Mouse (Mus musculus): ENCODE data around the gene Sv2b. TPM values are rescaled to one million over a fixed set of nuclear protein-coding genes. Genes with fewer than 3 reads are reported as not detected.

Gene Sv2b
- polyA plus RNA-seq (2014; fragmentation: Nextera tagmentation; extraction: Ambion mirVana) = 0.79 and 1.00 TPM in 2 replicates

DNA sequence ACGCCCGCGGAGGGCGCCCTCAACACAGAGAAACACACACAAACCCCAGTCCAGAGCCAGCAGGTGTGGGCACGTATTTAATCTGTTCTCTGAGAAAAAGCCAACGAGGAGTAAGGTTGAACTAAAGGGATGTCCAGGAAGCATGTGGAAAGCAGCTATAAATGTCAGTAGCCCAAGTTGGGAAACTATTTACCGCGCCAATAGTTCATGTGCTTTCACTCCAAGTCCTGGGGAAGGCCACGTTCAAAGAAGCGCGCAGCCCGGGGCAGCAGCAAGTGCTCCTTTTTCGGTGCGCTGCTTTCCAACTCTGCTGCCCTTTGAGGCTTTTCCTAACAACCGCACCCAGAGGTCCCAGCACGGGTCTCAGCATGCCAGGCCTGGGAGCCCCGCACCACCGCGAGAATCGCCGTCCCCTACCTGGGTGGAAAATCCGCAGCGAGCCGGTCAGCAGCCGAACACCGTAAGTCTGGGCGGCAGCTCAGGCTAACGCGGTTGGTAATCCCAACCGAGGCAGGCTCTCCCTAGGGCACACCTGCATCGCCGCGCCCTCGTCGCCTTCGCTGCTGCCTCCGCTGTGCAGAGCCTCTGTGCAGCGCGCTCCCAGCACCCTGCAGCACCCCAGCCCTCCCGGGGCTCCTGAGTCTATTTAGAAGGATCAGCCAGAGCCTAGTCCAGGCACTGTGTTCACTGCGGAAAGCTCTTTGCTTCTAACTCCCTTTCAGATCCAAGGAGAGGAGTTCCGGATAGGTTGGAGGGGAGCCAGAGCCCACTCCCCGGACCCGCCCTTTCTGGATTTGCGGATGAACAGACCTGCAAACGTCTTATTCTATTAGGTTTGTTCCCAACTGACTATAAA, at the start of gene Sv2b:
Gene Sv2b (minus strand): TSS at position 806 of the 856 bp plus-strand sequence.
- no peak for ATAC-seq (replicated peaks; ENCODE audit: insufficient number of reproducible peaks, low FRiP score, low TSS enrichment)

DNA sequence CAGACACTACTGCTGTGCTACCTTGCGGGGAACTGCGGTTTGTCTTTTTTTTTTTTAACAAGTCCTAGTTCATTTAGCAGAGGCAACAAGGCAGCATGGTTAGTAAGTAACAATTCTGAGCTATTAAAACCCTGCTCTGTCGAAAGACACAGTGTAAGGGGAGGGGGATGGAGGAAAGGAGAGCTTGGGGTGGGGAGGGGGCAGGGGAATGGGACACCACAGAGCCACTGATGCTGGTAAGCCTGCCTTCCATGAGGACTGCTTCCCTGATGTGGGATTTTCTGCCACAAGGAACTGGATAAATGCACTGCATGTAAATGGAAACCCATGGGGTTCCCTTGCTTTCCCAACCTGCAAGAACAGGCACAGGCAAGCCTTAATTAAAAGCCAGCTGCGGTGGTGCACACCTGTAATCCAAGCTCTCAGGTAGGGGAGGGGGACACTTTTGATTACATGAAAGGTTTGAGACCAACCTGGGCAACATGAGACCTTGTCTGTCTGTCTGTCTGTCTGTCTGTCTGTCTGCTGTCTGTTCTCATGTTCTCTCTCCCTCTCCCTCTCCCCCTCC, 49.3 kb upstream of the Sv2b start:
- no peaks in the 10 kb centered on the region for H3K4me1 ChIP-seq (ENCODE audit: control insufficient read depth, insufficient read depth, low read length)
- H3K4me3 ChIP-seq (ENCODE audit: low read depth, low read length) = no peak overlapping the region
- no peak overlapping the region for H3K4me2 ChIP-seq
- no peak overlapping the region for H3K9ac ChIP-seq (ENCODE audit: low read depth, low read length)
- no peak for ATAC-seq (replicated peaks; ENCODE audit: insufficient number of reproducible peaks, low FRiP score, low TSS enrichment)
- no peaks in the 10 kb centered on the region for H3K9me3 ChIP-seq (replicated peaks; ENCODE audit: control insufficient read depth, low read length)
- no peaks in the 10 kb centered on the region for H3K36me3 ChIP-seq (ENCODE audit: control insufficient read depth, insufficient read depth, low read length)
- H3K27ac ChIP-seq (ENCODE audit: low read depth, low read length) = no peak overlapping the region
- 52% methylated on average over 4 of the region's 4 CpGs for WGBS (ENCODE audit: insufficient replicate concordance)
- H3K27me3 ChIP-seq (ENCODE audit: control insufficient read depth, insufficient read depth, low read length) = no peaks in the 10 kb centered on the region

More for the DNA sequence above, at the start of gene Sv2b:
- Histone ChIP-seq H3K4me1 (ENCODE audit: control insufficient read depth, insufficient read depth, low read length) (0 out of 2 replicates have a peak, but pooled peaks cover 2% of the 10 kb centered on the region), H3K27me3 (ENCODE audit: control insufficient read depth, insufficient read depth, low read length) (peaks cover 35% of the 10 kb centered on the region), H3K9ac (ENCODE audit: low read depth, low read length) (peak within 1 kb of the TSS; percentile 54), H3K9me3 (replicated peaks; ENCODE audit: control insufficient read depth, low read length) (no peaks in the 10 kb centered on the region), H3K27ac (ENCODE audit: low read depth, low read length) (no peak within 1 kb of the TSS), H3K4me2 (peak within 1 kb of the TSS; percentile 98), H3K4me3 (ENCODE audit: low read depth, low read length) (peak within 1 kb of the TSS; percentile 54), H3K36me3 (ENCODE audit: control insufficient read depth, insufficient read depth, low read length) (no peaks in the 10 kb centered on the region)
- WGBS (ENCODE audit: insufficient replicate concordance) = 3% methylated on average over 46 of the region's 46 CpGs

DNA sequence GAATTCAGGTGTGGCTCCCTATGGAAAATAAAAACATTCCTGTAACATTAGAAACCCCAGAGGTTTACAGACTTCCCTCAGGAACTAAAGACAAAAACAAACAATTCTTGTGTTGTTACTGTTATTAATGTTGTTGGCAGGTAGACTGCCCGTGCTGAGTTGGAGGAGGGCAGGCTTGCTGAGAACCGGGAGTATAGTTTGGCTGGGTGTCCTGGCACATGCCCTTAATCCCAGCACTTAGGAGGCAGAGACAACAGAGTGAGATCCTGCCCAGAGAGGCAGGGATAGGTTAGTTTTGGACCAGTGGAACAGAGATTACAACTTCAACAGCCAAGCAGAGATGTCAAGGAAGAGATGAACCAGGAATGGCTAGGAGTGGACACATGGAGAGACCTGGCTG, 46.5 kb upstream of the Sv2b start:
- WGBS (ENCODE audit: insufficient replicate concordance) = 78% methylated on average over 2 of the region's 2 CpGs
- Histone ChIP-seq H3K27ac (ENCODE audit: low read depth, low read length) (no peak overlapping the region), H3K27me3 (ENCODE audit: control insufficient read depth, insufficient read depth, low read length) (no peaks in the 10 kb centered on the region), H3K4me3 (ENCODE audit: low read depth, low read length) (no peak overlapping the region), H3K4me1 (ENCODE audit: control insufficient read depth, insufficient read depth, low read length) (no peaks in the 10 kb centered on the region), H3K9me3 (replicated peaks; ENCODE audit: control insufficient read depth, low read length) (no peaks in the 10 kb centered on the region), H3K9ac (ENCODE audit: low read depth, low read length) (no peak overlapping the region), H3K4me2 (no peak overlapping the region), H3K36me3 (ENCODE audit: control insufficient read depth, insufficient read depth, low read length) (no peaks in the 10 kb centered on the region)
- no peak for ATAC-seq (replicated peaks; ENCODE audit: insufficient number of reproducible peaks, low FRiP score, low TSS enrichment)

DNA sequence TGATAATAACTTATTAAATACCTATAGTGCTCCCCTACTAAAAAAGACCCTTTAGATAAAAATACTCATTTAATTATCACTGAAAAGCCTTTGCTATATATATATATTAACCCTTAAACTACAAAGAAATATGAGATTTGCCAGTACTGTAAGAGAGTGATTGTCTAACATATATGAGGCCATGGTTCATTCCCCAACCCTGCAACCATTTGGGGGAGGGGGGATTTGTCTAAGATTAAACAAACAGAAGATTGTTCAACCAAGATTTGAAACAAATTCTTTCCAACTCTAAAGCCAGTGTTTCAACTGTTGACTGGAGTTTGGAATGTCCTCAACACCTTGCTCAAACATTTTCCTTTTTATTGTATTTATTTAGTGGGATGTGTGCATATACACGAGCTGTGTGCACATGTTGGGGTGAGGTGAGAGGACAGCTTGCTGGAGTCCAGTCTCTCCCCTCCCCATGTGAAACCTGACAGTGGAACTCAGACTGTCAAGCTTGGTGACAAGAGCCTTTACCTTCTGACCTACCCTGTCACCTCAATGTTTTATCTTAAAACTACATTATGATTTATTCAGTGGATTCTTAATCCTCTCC, 43.8 kb upstream of the Sv2b start:
- Histone ChIP-seq H3K27ac (ENCODE audit: low read depth, low read length) (no peak overlapping the region), H3K9me3 (replicated peaks; ENCODE audit: control insufficient read depth, low read length) (no peaks in the 10 kb centered on the region), H3K4me2 (no peak overlapping the region), H3K27me3 (ENCODE audit: control insufficient read depth, insufficient read depth, low read length) (no peaks in the 10 kb centered on the region), H3K4me1 (ENCODE audit: control insufficient read depth, insufficient read depth, low read length) (no peaks in the 10 kb centered on the region), H3K9ac (ENCODE audit: low read depth, low read length) (no peak overlapping the region), H3K4me3 (ENCODE audit: low read depth, low read length) (no peak overlapping the region), H3K36me3 (ENCODE audit: control insufficient read depth, insufficient read depth, low read length) (no peaks in the 10 kb centered on the region)
- WGBS (ENCODE audit: insufficient replicate concordance) = 37% methylated on average over 1 of the region's 1 CpGs
- ATAC-seq (replicated peaks; ENCODE audit: insufficient number of reproducible peaks, low FRiP score, low TSS enrichment) = no peak

DNA sequence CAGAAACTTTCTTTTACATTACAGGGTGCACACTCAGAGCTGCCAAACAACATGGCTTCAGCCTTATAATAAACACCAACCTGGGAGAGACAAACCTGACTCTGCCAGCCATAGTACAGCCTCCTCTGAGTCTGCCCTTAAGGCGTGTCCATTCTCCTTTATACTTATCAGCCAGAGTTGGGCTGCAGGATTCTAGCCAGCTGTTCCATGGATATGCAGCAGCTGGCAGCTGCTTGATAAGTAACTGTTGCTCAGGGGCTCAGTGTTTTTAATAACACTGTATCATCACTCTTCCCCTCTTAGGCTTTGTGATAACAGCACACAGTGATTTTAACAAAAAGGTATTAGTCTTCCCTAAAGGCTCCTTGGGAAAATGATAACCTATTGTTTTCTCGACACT, 41.1 kb upstream of the Sv2b start:
- Histone ChIP-seq H3K4me1 (ENCODE audit: control insufficient read depth, insufficient read depth, low read length) (no peaks in the 10 kb centered on the region), H3K9ac (ENCODE audit: low read depth, low read length) (no peak overlapping the region), H3K27me3 (ENCODE audit: control insufficient read depth, insufficient read depth, low read length) (no peaks in the 10 kb centered on the region), H3K36me3 (ENCODE audit: control insufficient read depth, insufficient read depth, low read length) (no peaks in the 10 kb centered on the region), H3K27ac (ENCODE audit: low read depth, low read length) (no peak overlapping the region), H3K4me3 (ENCODE audit: low read depth, low read length) (no peak overlapping the region), H3K4me2 (no peak overlapping the region), H3K9me3 (replicated peaks; ENCODE audit: control insufficient read depth, low read length) (no peaks in the 10 kb centered on the region)
- no peak for ATAC-seq (replicated peaks; ENCODE audit: insufficient number of reproducible peaks, low FRiP score, low TSS enrichment)
- 49% methylated on average over 2 of the region's 2 CpGs for WGBS (ENCODE audit: insufficient replicate concordance)

DNA sequence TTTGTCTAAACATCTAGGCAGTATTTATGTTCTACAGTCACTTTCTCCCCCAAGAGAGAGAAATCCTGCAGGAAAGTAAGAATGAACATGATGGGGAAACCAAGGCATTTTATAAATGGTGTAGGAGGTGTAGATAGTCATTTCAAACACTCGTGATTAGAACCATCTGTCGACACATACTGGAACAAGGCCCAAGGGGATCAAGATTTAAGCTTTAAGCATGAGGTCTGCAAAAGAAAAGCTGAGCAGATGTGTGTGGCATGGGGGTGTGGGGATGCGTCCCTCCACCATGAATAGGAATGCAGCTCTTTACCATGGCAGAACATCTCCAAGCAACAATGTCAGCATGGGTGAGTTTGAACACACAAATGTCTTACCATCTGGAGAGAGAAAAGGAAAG, 23.2 kb upstream of the Sv2b start:
- Histone ChIP-seq H3K27ac (ENCODE audit: low read depth, low read length) (no peak overlapping the region), H3K36me3 (ENCODE audit: control insufficient read depth, insufficient read depth, low read length) (no peaks in the 10 kb centered on the region), H3K4me1 (ENCODE audit: control insufficient read depth, insufficient read depth, low read length) (no peaks in the 10 kb centered on the region), H3K4me3 (ENCODE audit: low read depth, low read length) (no peak overlapping the region), H3K9me3 (replicated peaks; ENCODE audit: control insufficient read depth, low read length) (no peaks in the 10 kb centered on the region), H3K4me2 (no peak overlapping the region), H3K9ac (ENCODE audit: low read depth, low read length) (no peak overlapping the region), H3K27me3 (ENCODE audit: control insufficient read depth, insufficient read depth, low read length) (no peaks in the 10 kb centered on the region)
- 51% methylated on average over 3 of the region's 3 CpGs for WGBS (ENCODE audit: insufficient replicate concordance)
- no peak for ATAC-seq (replicated peaks; ENCODE audit: insufficient number of reproducible peaks, low FRiP score, low TSS enrichment)

DNA sequence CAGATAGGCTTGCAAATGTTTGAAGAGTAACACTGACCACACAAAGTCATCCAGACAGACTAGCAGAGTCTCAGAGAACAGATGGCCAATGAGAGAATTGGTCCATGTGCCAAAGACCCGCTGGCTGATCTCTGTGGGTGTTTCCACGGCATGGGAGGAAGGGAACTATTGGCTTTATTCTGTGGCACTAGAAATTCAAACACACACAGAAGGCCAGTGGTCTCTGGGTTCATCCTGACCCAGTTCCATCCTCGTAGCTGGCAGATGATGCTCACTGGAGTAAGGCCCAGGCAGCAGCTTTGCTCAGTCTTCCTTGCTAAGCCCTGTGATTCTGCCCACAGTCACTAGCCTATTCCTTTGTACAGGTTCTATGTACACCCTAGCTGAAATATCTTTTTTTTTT, 20.7 kb upstream of the Sv2b start:
- ATAC-seq (replicated peaks; ENCODE audit: insufficient number of reproducible peaks, low FRiP score, low TSS enrichment) = no peak
- no peaks in the 10 kb centered on the region for H3K4me1 ChIP-seq (ENCODE audit: control insufficient read depth, insufficient read depth, low read length)
- H3K4me3 ChIP-seq (ENCODE audit: low read depth, low read length) = no peak overlapping the region
- H3K27ac ChIP-seq (ENCODE audit: low read depth, low read length) = no peak overlapping the region
- 72% methylated on average over 3 of the region's 3 CpGs for WGBS (ENCODE audit: insufficient replicate concordance)
- H3K9ac ChIP-seq (ENCODE audit: low read depth, low read length) = no peak overlapping the region
- H3K27me3 ChIP-seq (ENCODE audit: control insufficient read depth, insufficient read depth, low read length) = no peaks in the 10 kb centered on the region
- H3K36me3 ChIP-seq (ENCODE audit: control insufficient read depth, insufficient read depth, low read length) = no peaks in the 10 kb centered on the region
- no peak overlapping the region for H3K4me2 ChIP-seq
- no peaks in the 10 kb centered on the region for H3K9me3 ChIP-seq (replicated peaks; ENCODE audit: control insufficient read depth, low read length)

DNA sequence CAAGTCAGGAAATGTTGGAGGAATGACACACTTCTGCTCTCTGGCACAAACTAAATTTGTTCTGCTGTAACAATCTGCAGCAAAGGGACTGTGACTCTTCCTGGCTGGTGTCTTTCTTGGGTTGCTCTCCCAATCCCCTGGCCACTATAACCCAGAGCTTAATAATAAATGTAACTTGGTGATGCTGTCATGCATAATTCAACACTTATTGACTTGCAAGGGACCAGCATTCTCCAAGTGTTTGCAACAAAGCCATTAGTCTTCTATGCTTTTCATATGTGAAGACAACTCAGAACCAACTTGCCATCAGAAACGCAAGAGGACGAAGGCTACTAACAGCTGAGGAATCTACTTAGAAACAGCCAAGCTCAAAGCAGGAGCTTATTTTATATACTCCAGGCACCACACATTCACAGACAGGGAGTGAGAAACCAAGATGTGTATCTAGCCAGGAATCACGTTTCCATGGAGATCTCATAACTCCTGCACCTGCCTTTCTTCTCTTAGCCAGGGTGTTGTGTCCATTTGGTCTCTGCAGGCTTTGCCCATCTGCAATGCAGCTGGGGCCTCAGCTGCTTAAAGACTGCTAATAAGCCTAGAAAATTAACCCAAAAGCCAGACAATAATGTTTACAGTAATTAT, 19.8 kb upstream of the Sv2b start:
- H3K36me3 ChIP-seq (ENCODE audit: control insufficient read depth, insufficient read depth, low read length) = no peaks in the 10 kb centered on the region
- H3K9ac ChIP-seq (ENCODE audit: low read depth, low read length) = no peak overlapping the region
- no peaks in the 10 kb centered on the region for H3K9me3 ChIP-seq (replicated peaks; ENCODE audit: control insufficient read depth, low read length)
- H3K27ac ChIP-seq (ENCODE audit: low read depth, low read length) = no peak overlapping the region
- 73% methylated on average over 3 of the region's 3 CpGs for WGBS (ENCODE audit: insufficient replicate concordance)
- no peak overlapping the region for H3K4me2 ChIP-seq
- no peak for ATAC-seq (replicated peaks; ENCODE audit: insufficient number of reproducible peaks, low FRiP score, low TSS enrichment)
- H3K27me3 ChIP-seq (ENCODE audit: control insufficient read depth, insufficient read depth, low read length) = no peaks in the 10 kb centered on the region
- no peaks in the 10 kb centered on the region for H3K4me1 ChIP-seq (ENCODE audit: control insufficient read depth, insufficient read depth, low read length)
- no peak overlapping the region for H3K4me3 ChIP-seq (ENCODE audit: low read depth, low read length)

Measured in heart, embryonic 11.5 days (tissue).